14 mouse cellular contexts compared by ENCODE assay signal in genomic region chr17:35253293-35254093, GRCm38 (mm10). TPM values are rescaled to one million over a fixed set of nuclear protein-coding genes. Genes with fewer than 3 reads are reported as not detected.
DNase-seq lines count a peak whose midpoint lies in the region; ATAC-seq and TF ChIP-seq lines count a peak whose summit lies in the region.
"Had no signal": no experiment of that assay in that cellular context is flagged by ENCODE, and none has a peak within 500 bp of the region (broad histone marks: within the 10 kb centered on the region; RNA-seq: fewer than 3 reads in every experiment).

No protein-coding gene starts in this region.

- no peak overlapping the region for H3K9ac ChIP-seq in midbrain, embryonic 15.5 days
- H3K9ac ChIP-seq in midbrain, postnatal 0 days (replicated peaks; ENCODE audit: low read length, poor library complexity, severe bottlenecking), result no peak overlapping the region
- H3K9ac ChIP-seq in neural tube, embryonic 14.5 days (replicated peaks; ENCODE audit: low read depth, low read length), result no peak overlapping the region
- H3K9ac ChIP-seq: embryonic facial prominence, embryonic 12.5 days; limb, embryonic 13.5 days; stomach, embryonic 15.5 days had no signal

- H3K27ac ChIP-seq in kidney, adult 2 months (ENCODE audit: insufficient read depth, low read depth, low read length), result no peak overlapping the region
- no peak overlapping the region for H3K27ac ChIP-seq in midbrain, embryonic 15.5 days
- no peak overlapping the region for H3K27ac ChIP-seq in midbrain, postnatal 0 days (ENCODE audit: low read depth, low read length)
- H3K27ac ChIP-seq in neural tube, embryonic 14.5 days (ENCODE audit: low read depth, low read length), result no peak overlapping the region
- H3K27ac ChIP-seq: embryonic facial prominence, embryonic 12.5 days; limb, embryonic 13.5 days had no signal

- peaks cover 8% of the 10 kb centered on the region for H3K36me3 ChIP-seq in kidney, adult 2 months (ENCODE audit: control insufficient read depth, insufficient read depth, low read length)
- H3K36me3 ChIP-seq in midbrain, embryonic 15.5 days (replicated peaks), result peaks cover 55% of the 10 kb centered on the region
- H3K36me3 ChIP-seq in midbrain, postnatal 0 days (ENCODE audit: insufficient read depth, low read length), result peaks cover 53% of the 10 kb centered on the region
- H3K36me3 ChIP-seq in neural tube, embryonic 14.5 days (ENCODE audit: control insufficient read depth, insufficient read depth, low read length), result peaks cover 56% of the 10 kb centered on the region

- WGBS in kidney, adult 2 months, result 75% methylated on average over 32 of the region's 32 CpGs
- 87% methylated on average over 32 of the region's 32 CpGs for whole genome bisulfite sequencing in midbrain, embryonic 15.5 days
- WGBS in midbrain, postnatal 0 days, result 86% methylated on average over 32 of the region's 32 CpGs
- WGBS in neural tube, embryonic 14.5 days, result 88% methylated on average over 32 of the region's 32 CpGs

- H3K4me1 ChIP-seq in kidney, adult 2 months (ENCODE audit: control insufficient read depth, insufficient read depth, low read length), result no peaks in the 10 kb centered on the region
- H3K4me1 ChIP-seq in midbrain, embryonic 15.5 days, result 0 out of 2 replicates have a peak, but pooled peaks cover 4% of the 10 kb centered on the region
- no peaks in the 10 kb centered on the region for H3K4me1 ChIP-seq in midbrain, postnatal 0 days (ENCODE audit: insufficient read depth, low read length)
- H3K4me1 ChIP-seq in neural tube, embryonic 14.5 days (ENCODE audit: control insufficient read depth, insufficient read depth, low read length), result no peaks in the 10 kb centered on the region
- H3K4me1 ChIP-seq: embryonic facial prominence, embryonic 12.5 days had no signal

- H3K4me2 ChIP-seq in midbrain, embryonic 15.5 days, result no peak overlapping the region
- no peak overlapping the region for H3K4me2 ChIP-seq in midbrain, postnatal 0 days (ENCODE audit: low read depth, low read length, poor library complexity, severe bottlenecking)
- no peak overlapping the region for H3K4me2 ChIP-seq in neural tube, embryonic 14.5 days (ENCODE audit: low read depth, low read length)
- H3K4me2 ChIP-seq: embryonic facial prominence, embryonic 12.5 days; limb, embryonic 13.5 days; stomach, embryonic 15.5 days had no signal

- H3K4me3 ChIP-seq in kidney, adult 2 months (ENCODE audit: insufficient read depth, low read depth, low read length), result no peak overlapping the region
- H3K4me3 ChIP-seq in midbrain, embryonic 15.5 days, result no peak overlapping the region
- no peak overlapping the region for H3K4me3 ChIP-seq in midbrain, postnatal 0 days (ENCODE audit: low read depth, low read length)
- H3K4me3 ChIP-seq in neural tube, embryonic 14.5 days (ENCODE audit: low read depth, low read length), result no peak overlapping the region
- H3K4me3 ChIP-seq: embryonic facial prominence, embryonic 12.5 days; limb, embryonic 13.5 days; stomach, embryonic 15.5 days had no signal

- no peak for TF ChIP-seq POLR2A in kidney, adult 2 months (IDR thresholded peaks at IDR 0.05; ENCODE audit: low read depth, low read length)

- no peak for TF ChIP-seq CTCF in kidney, adult 2 months (conservative IDR thresholded peaks at IDR 0.05; ENCODE audit: insufficient read depth, insufficient read length, low read depth, low read length)
- no peak for TF ChIP-seq CTCF in midbrain, postnatal 0 days (IDR thresholded peaks at IDR 0.05)

- H3K9me3 ChIP-seq in midbrain, embryonic 15.5 days, result no peaks in the 10 kb centered on the region
- H3K9me3 ChIP-seq in midbrain, postnatal 0 days (ENCODE audit: low read length), result no peaks in the 10 kb centered on the region
- no peaks in the 10 kb centered on the region for H3K9me3 ChIP-seq in neural tube, embryonic 14.5 days (ENCODE audit: control insufficient read depth, low read length)
- H3K9me3 ChIP-seq: embryonic facial prominence, embryonic 12.5 days; limb, embryonic 13.5 days; stomach, embryonic 15.5 days had no signal

- H3K27me3 ChIP-seq in kidney, adult 2 months (replicated peaks; ENCODE audit: control insufficient read depth, insufficient read depth, low read length), result no peaks in the 10 kb centered on the region
- H3K27me3 ChIP-seq in midbrain, embryonic 15.5 days (replicated peaks), result no peaks in the 10 kb centered on the region
- H3K27me3 ChIP-seq in midbrain, postnatal 0 days (ENCODE audit: insufficient read depth, low read length), result no peaks in the 10 kb centered on the region
- no peaks in the 10 kb centered on the region for H3K27me3 ChIP-seq in neural tube, embryonic 14.5 days (ENCODE audit: control insufficient read depth, insufficient read depth, low read length)
- H3K27me3 ChIP-seq: embryonic facial prominence, embryonic 12.5 days; Patski; stomach, embryonic 15.5 days had no signal

- ATAC-seq in midbrain, embryonic 15.5 days (replicated peaks), result peak; percentile 4; the same call in 1 of the 2 replicates
- no peak for ATAC-seq in midbrain, postnatal 0 days (ENCODE audit: low FRiP score)
- peak; percentile 13; the same call in 1 of the 2 replicates for ATAC-seq in neural tube, embryonic 14.5 days (ENCODE audit: low read depth)
- ATAC-seq in erythroblast, adult 5-6 weeks (replicated peaks; ENCODE audit: low FRiP score, poor library complexity, severe bottlenecking), result no peak
- ATAC-seq: Patski had no signal

- peak; percentile 13 for DNase-seq in adrenal gland, adult 2 months
- DNase-seq in adrenal gland, postnatal 25 days, result no peak
- DNase-seq in kidney, adult 11 months, result peak; percentile 2
- no peak for DNase-seq in kidney, adult 2 months
- no peak for DNase-seq in midbrain, postnatal 0 days (ENCODE audit: low spot score)
- DNase-seq: kidney, postnatal 10 days; thymus, postnatal 25 days had no signal

RNA-seq across cellular contexts. Expression of gene H2-D1, which starts 9.0 kb away (rescaled TPM):
- 100 to 1,000 TPM; 172 to 281 TPM for total RNA-seq in adrenal gland, adult 2 months (2021)
- polyA plus RNA-seq in adrenal gland, adult 2 months (2012; rRNA removed), result 473 and 543 TPM in 2 replicates
- 86.1 and 109 TPM in 2 replicates for total RNA-seq in adrenal gland, postnatal 25 days (2021)
- polyA plus RNA-seq in kidney, adult 2 months (2012; rRNA removed), result 340 and 351 TPM in 2 replicates
- 93.4 and 105 TPM in 2 replicates for polyA plus RNA-seq in midbrain, embryonic 15.5 days (2015; fragmentation: Nextera tagmentation; extraction: Ambion mirVana)
- total RNA-seq in midbrain, postnatal 0 days (2014; rRNA removed), result 75.4 and 78.0 TPM in 2 replicates
- polyA plus RNA-seq in midbrain, postnatal 0 days (2015; fragmentation: Nextera tagmentation; extraction: Ambion mirVana), result 130 and 148 TPM in 2 replicates
- polyA plus RNA-seq in neural tube, embryonic 14.5 days (2014; fragmentation: Nextera tagmentation; extraction: Ambion mirVana), result 99.9 and 111 TPM in 2 replicates
- total RNA-seq in erythroblast, adult 5-6 weeks (2015; ENCODE audit: low replicate concordance), result 117 and 224 TPM in 2 replicates
- total RNA-seq in erythroblast, adult 5-6 weeks (2017; ENCODE audit: low replicate concordance), result 217 and 402 TPM in 2 replicates

RNA-seq across cellular contexts. Expression of gene Ddx39b, which starts 11.9 kb away (rescaled TPM):
- total RNA-seq in adrenal gland, adult 2 months (2021), result 100 to 1,000 TPM; 192 to 200 TPM
- 164 and 180 TPM in 2 replicates for polyA plus RNA-seq in adrenal gland, adult 2 months (2012; rRNA removed)
- total RNA-seq in adrenal gland, postnatal 25 days (2021), result 237 and 249 TPM in 2 replicates
- polyA plus RNA-seq in kidney, adult 2 months (2012; rRNA removed), result 203 and 206 TPM in 2 replicates
- 379 and 391 TPM in 2 replicates for polyA plus RNA-seq in midbrain, embryonic 15.5 days (2015; fragmentation: Nextera tagmentation; extraction: Ambion mirVana)
- 261 and 288 TPM in 2 replicates for total RNA-seq in midbrain, postnatal 0 days (2014; rRNA removed)
- 320 and 329 TPM in 2 replicates for polyA plus RNA-seq in midbrain, postnatal 0 days (2015; fragmentation: Nextera tagmentation; extraction: Ambion mirVana)
- 373 and 383 TPM in 2 replicates for polyA plus RNA-seq in neural tube, embryonic 14.5 days (2014; fragmentation: Nextera tagmentation; extraction: Ambion mirVana)
- 65.7 and 80.5 TPM in 2 replicates for total RNA-seq in erythroblast, adult 5-6 weeks (2015; ENCODE audit: low replicate concordance)
- 48.1 and 50.2 TPM in 2 replicates for total RNA-seq in erythroblast, adult 5-6 weeks (2017; ENCODE audit: low replicate concordance)

RNA-seq across cellular contexts. Expression of gene Nfkbil1, which starts 17.9 kb away (rescaled TPM):
- 10 to 100 TPM; 14.1 to 19.4 TPM for total RNA-seq in adrenal gland, adult 2 months (2021)
- polyA plus RNA-seq in adrenal gland, adult 2 months (2012; rRNA removed), result 52.3 and 57.6 TPM in 2 replicates
- 18.3 and 24.1 TPM in 2 replicates for total RNA-seq in adrenal gland, postnatal 25 days (2021)
- polyA plus RNA-seq in kidney, adult 2 months (2012; rRNA removed), result 11.5 and 11.7 TPM in 2 replicates
- 11.7 and 11.8 TPM in 2 replicates for polyA plus RNA-seq in midbrain, embryonic 15.5 days (2015; fragmentation: Nextera tagmentation; extraction: Ambion mirVana)
- total RNA-seq in midbrain, postnatal 0 days (2014; rRNA removed), result 17.0 and 18.5 TPM in 2 replicates
- 11.2 and 12.3 TPM in 2 replicates for polyA plus RNA-seq in midbrain, postnatal 0 days (2015; fragmentation: Nextera tagmentation; extraction: Ambion mirVana)
- 3.4 and 4.3 TPM in 2 replicates for polyA plus RNA-seq in neural tube, embryonic 14.5 days (2014; fragmentation: Nextera tagmentation; extraction: Ambion mirVana)
- 0.58 and 1.0 TPM in 2 replicates for total RNA-seq in erythroblast, adult 5-6 weeks (2015; ENCODE audit: low replicate concordance)
- total RNA-seq in erythroblast, adult 5-6 weeks (2017; ENCODE audit: low replicate concordance), result 2.2 TPM in 1 of 2 replicates, not detected in the other

RNA-seq across cellular contexts. Expression of gene Atp6v1g2, which starts 20.0 kb away (rescaled TPM):
- 1 to 10 TPM; 5.6 to 5.7 TPM for total RNA-seq in adrenal gland, adult 2 months (2021)
- polyA plus RNA-seq in adrenal gland, adult 2 months (2012; rRNA removed), result 7.2 and 8.5 TPM in 2 replicates
- total RNA-seq in adrenal gland, postnatal 25 days (2021), result 8.0 and 8.4 TPM in 2 replicates
- polyA plus RNA-seq in kidney, adult 2 months (2012; rRNA removed), result 6.6 and 6.7 TPM in 2 replicates
- 94.4 and 100 TPM in 2 replicates for polyA plus RNA-seq in midbrain, embryonic 15.5 days (2015; fragmentation: Nextera tagmentation; extraction: Ambion mirVana)
- 109 and 117 TPM in 2 replicates for total RNA-seq in midbrain, postnatal 0 days (2014; rRNA removed)
- 210 and 232 TPM in 2 replicates for polyA plus RNA-seq in midbrain, postnatal 0 days (2015; fragmentation: Nextera tagmentation; extraction: Ambion mirVana)
- 118 and 154 TPM in 2 replicates for polyA plus RNA-seq in neural tube, embryonic 14.5 days (2014; fragmentation: Nextera tagmentation; extraction: Ambion mirVana)
- total RNA-seq in erythroblast, adult 5-6 weeks (2015; ENCODE audit: low replicate concordance), result 1.0 and 2.7 TPM in 2 replicates
- total RNA-seq in erythroblast, adult 5-6 weeks (2017; ENCODE audit: low replicate concordance), result 3.8 TPM in 1 of 2 replicates, not detected in the other

RNA-seq across cellular contexts. Expression of gene Gm16181, which starts 32.9 kb away (rescaled TPM):
- total RNA-seq in adrenal gland, adult 2 months (2021), result not detected
- 0.31 and 1.3 TPM in 2 replicates for polyA plus RNA-seq in adrenal gland, adult 2 months (2012; rRNA removed)
- total RNA-seq in adrenal gland, postnatal 25 days (2021), result not detected in 2 replicates
- polyA plus RNA-seq in kidney, adult 2 months (2012; rRNA removed), result not detected in 2 replicates
- polyA plus RNA-seq in midbrain, embryonic 15.5 days (2015; fragmentation: Nextera tagmentation; extraction: Ambion mirVana), result 1.6 TPM in 1 of 2 replicates, not detected in the other
- not detected in 2 replicates for total RNA-seq in midbrain, postnatal 0 days (2014; rRNA removed)
- 0.33 TPM in 1 of 2 replicates, not detected in the other for polyA plus RNA-seq in midbrain, postnatal 0 days (2015; fragmentation: Nextera tagmentation; extraction: Ambion mirVana)
- 0.44 TPM in 1 of 2 replicates, not detected in the other for polyA plus RNA-seq in neural tube, embryonic 14.5 days (2014; fragmentation: Nextera tagmentation; extraction: Ambion mirVana)
- total RNA-seq in erythroblast, adult 5-6 weeks (2015; ENCODE audit: low replicate concordance), result not detected in 2 replicates
- not detected in 2 replicates for total RNA-seq in erythroblast, adult 5-6 weeks (2017; ENCODE audit: low replicate concordance)
- polyA plus RNA-seq: embryonic facial prominence, embryonic 12.5 days had no signal

Comparison
In these comparisons a context has a peak if more than half of its experiments do, and no peak if none do; other contexts are left out.
1. DNase-seq: peak in adrenal gland, adult 2 months (single experiment) and kidney, adult 11 months (single experiment); none in adrenal gland, postnatal 25 days (single experiment), kidney, adult 2 months (single experiment) and midbrain, postnatal 0 days (single experiment).
2. ATAC-seq: peak in midbrain, embryonic 15.5 days (single experiment) and neural tube, embryonic 14.5 days (single experiment); none in midbrain, postnatal 0 days (single experiment) and erythroblast, adult 5-6 weeks (single experiment).